Mouse (Mus musculus) olfactory bulb, adult 2 months (tissue): Measurements from ENCODE around the gene Traf3ip3.

ENCODE experiments used
- CTCF ChIP-seq: fragments of 200-500 bp; IDR thresholded peaks from 2 replicates; pipeline ENCODE4 v1.5.1; 2012; ENCODE audit warnings: low read depth, mild to moderate bottlenecking, low read length, moderate library complexity; ENCODE audit not compliant: insufficient read depth
- POLR2A ChIP-seq: fragments of 200-500 bp; IDR thresholded peaks from 2 replicates; pipeline ENCODE4 v1.6.1; 2012; ENCODE audit warnings: mild to moderate bottlenecking, low read depth, low read length, moderate library complexity; ENCODE audit not compliant: insufficient read depth

DNA sequence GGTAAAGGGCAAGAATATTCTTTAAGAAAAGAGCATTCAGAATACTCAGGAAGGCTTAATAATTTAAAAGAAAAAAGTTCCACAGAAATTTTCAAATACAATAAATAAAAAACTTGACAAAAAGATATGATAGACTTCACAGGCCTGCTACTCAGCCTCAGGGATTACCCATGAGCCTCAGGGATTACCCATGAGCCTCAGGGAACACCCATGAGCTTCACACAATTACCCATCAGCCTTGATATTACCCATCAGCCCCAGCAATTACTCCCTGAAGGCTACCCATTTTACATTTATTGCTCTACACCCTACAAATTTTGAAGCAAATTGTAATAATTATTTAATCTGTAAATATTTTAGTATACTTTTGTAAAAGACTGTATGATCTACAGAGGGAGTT is 69.1 kb downstream of the Traf3ip3 start:
- TF ChIP-seq POLR2A, result no peak
- no peak for TF ChIP-seq CTCF
